Mouse (Mus musculus) megakaryocyte progenitor cell, adult 5-6 weeks (primary cell): ENCODE measurements at regions not wholly inside any gene's neighbourhood (a gene's known extent, or its start where the extent isn't known, plus 50 kb on each side); places are given as distances from the start of the nearest gene placed in this dataset.
"Not testable (repeated sequence)": the region's sequence is repeated elsewhere in the genome, so short reads cannot be mapped to it uniquely, and the experiment has no call there.

Experiments
- ATAC-seq: replicated peaks from 2 replicates; pipeline ENCODE4 v1.8.0; 2016; ENCODE audit warnings: mild to moderate bottlenecking, moderate TSS enrichment, inconsistent platforms; ENCODE audit not compliant: poor library complexity

DNA sequence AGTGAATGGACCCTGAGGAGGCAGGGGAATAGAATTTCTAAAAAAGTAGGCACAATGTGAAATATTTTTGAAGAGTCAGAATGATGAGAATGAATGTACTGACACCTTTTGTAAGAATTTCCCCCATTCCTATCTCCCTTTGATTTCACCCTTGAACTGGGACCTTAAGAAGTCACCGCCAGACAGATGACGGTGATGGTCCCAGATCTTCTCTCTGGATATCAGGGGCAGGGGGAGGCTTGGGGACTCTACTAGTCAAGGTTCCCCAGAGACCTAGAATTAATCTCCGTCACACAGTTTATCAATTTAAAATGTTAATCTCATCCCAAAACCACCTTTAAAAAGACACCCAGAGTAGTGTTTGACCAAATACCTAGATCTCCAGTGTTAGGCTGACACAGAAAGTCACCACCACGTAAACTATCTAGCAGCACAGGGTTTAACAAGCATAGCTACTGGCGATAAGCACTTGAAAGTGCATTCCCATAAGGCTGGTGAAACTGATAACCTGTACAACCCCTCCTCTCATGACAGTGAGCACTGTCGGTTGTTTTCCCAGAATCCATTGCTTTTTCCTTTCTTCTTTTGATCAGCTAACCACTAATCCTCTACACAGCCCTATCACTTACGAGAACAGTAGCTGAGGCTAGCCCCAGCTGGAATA, 163.5 kb upstream of the Cdkn3 start:
- no peak for ATAC-seq

DNA sequence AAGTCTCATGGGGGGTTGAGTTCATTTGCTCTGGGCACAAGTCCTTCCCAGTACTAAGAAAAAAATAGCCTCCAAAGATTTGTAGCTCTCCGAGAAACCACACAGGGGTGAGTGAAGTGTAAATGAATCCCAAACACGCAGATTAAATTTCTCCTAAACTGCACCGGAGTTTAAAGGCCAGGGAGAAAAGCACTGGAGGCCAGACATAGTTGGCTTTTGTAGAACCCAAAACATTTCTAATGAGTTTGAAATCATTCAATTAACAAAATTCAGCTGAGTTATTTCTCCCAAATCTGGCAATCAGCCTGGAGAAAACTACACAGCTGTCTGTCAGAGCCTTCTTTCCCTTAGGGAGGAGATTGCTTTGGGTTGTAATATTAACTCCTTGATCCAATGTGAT, 166.2 kb upstream of the Cdkn3 start:
- ATAC-seq, result no peak

DNA sequence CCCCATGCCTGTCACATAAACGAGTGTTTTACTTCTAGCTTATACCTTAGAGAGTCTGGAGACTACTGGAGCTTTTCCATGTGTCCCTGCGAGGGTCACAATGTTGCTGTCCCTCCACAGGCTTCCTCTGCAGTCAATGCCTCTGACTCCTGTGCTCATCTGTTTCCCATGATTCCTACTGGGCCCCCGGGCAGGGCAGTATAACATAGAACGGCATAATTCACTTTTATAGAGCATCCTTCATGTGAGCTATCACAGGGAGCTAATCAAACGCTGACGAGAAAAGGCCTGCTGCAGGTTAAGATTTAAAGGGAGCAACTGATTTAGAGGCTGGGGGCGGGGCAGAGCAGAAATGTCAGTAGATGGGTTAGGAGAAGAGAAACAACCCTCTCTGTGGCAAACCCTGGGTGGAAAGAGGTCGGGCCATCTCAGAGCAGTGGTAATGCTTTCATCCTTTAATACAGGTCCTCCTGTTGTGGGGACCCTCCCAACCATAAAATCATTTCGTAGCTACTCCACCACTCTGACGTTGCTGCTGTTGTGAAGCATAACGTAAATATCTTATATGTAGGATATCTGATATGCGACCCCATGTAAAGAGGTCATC, 168.5 kb upstream of the Cdkn3 start:
- ATAC-seq, result no peak

DNA sequence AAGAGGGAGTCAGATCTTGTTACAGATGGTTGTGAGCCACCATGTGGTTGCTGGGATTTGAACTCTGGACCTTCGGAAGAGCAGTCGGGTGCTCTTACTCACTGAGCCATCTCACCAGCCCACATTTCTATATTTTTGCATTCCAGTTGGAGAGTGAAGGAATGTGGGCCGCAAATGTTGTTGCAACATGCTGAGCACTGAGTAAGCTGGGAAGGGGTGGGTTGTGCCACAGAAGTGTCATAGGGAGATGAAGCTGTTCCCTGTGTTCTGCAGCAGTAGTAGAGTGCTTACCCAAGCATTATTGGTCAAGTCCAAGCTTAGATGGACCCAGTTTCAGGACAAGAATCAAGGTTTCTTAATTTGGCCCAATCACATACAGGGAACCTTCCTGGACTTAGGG, 169.1 kb upstream of the Cdkn3 start:
- no peak for ATAC-seq

DNA sequence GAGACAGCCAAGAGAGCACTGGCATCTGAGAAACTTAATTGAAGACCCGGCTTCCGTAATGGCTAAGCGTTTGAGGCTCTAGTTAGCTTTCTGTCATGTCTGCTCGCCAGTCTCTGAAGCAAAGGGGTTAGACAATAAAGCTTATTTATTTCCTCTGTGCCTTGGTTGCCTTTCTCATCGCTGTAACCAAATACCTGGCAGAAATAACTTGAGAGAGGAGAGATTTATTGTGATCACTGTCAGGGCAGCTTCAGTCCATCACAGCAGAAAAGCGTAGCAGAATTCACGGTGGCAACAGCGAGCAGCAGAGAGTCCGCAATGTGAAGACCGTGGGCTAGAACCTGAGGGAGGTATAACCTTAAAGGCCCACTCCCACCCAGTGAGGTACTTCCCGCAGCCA, 174.2 kb upstream of the Cdkn3 start:
- no peak for ATAC-seq

DNA sequence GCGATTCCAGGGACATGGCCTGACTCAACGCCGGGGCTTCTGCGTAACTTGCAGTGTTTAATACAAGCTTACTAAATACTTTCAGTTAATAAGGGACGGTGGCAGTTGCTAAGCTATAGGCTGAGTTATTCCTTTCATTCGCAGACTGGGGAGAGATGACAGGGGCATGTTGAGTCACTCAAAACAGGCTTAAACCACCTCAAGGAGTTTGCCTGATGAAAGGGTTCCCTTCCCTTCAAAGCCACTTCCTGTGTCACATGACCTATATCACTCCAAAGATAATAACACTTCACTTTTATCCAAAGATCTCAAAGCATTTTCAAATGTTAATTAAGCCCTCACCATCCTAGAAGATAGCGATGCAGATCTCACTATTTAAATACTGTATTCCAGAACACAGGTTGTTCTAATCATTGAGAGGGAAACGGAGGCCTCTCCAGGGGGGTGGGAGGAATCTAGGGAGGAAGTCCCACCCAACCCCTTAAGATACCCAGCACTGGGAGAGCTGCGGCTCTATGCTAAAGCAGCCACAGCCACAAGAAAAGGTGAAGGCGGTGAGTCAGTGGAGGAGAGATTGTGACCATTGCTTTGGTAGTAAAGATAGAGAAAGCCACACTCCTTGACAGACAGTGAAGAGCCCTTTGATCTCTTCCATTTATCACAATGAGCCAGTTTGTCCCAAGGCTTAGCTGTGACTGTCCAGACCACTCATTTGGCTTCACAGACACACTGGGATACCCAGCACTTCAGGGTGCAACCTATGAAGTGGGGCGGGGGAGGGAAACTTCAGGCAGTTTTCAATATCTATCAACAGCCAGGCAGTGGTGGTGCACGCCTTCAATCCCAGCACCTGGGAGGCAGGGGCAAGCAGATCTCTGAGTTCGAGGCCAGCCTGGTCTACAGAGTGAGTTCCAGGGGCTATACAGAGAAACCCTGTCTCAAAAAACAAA, 182.0 kb upstream of the Cdkn3 start:
- peak; percentile 42 for ATAC-seq

DNA sequence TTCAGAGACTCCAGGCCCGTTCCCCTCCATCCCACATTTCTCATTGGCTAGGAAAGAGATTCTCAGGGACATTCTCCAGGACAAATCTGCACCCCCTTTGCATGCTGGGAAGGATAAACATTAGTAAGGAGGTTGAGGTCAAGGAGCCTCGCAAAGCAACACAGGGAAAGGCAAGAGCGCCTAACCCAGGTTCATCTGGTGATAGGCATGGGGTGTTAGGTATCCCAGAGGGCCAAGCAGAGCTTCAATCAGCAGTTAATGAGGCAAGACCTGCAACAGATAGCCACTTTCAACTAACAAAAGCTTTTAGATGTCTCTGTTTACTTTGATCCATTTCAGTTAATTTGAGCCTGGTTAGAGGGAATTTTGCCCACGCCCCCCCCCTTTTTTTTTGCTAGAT, 184.5 kb upstream of the Cdkn3 start:
- ATAC-seq, result no peak

DNA sequence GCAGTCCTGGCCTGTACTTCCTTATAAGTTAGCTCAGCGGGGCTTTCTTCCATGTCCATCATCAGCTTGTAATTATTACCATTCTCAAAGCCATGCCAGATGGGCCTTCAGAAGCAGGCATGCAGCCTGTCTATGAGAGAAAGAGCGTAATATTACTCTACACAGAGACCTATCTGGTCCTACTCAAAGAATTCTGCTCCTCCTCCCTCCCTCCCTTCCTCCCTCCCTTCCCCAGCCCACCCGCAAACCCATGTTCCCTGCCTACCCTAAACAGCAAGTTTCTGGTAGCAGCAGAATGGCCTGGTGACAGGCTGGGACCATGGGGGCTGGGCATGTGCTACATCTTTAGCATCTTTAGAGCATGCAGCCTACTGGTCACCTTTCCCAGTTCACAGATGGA, 184.9 kb upstream of the Cdkn3 start:
- no peak for ATAC-seq

DNA sequence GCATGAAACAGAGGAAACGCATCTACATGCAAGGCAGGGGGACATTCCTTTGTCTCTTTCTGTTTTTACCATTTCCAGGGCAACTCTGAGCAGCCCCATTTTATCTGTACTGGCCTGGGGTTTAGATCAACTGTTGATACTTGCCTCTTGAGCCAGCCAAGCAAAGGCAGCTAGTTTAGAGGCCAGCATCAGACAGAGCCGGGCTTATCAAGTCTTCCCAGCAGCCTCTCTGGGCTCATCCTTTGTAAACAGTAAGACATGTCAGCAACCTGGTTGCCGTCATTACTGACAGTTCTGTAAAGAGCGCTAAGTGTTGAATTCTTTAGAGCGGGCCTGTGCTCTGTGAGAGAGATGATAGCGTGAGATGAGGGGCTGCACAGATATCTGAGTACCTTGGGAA, 182.9 kb upstream of the Bmp4 start:
- ATAC-seq, result peak; percentile 37

DNA sequence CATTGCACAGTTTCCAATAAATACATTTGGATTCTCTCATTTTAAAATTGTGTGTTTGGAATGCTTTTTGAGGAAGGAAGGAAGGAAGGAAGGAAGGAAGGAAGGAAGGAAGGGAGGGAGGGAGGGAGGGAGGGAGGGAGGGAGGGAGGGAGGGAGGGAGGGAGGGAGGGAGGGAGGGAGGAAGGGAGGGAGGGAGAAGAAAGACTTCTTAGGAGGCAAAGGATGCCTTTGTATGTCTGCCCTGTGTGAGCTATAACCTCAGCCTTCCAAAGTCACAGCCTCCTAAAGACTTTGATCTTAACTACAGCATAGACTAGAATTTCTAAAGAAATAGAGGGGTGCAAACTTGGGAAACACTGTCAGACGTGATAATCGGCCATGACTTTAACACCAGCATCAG, 182.5 kb upstream of the Bmp4 start:
- ATAC-seq, result not testable (repeated sequence)

DNA sequence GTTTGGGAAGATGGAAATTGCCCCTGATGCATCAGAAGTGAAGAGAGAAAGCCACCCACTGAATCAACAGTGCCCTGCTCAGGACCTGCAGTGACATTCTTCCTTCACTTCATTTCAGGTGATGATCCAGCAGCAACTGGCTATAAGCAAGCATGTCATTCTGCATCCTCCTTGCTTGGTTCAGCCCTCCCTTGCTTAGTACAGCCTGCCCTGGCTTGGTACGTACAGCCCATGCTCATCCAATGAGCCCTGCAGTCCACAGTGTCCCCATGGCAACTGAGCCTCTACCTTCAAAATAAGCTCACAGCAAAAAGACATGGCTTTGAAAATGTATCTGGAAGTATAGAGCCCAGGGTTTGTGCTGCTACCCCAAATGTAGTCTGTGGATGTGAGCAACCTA, 181.4 kb upstream of the Bmp4 start:
- ATAC-seq, result no peak

DNA sequence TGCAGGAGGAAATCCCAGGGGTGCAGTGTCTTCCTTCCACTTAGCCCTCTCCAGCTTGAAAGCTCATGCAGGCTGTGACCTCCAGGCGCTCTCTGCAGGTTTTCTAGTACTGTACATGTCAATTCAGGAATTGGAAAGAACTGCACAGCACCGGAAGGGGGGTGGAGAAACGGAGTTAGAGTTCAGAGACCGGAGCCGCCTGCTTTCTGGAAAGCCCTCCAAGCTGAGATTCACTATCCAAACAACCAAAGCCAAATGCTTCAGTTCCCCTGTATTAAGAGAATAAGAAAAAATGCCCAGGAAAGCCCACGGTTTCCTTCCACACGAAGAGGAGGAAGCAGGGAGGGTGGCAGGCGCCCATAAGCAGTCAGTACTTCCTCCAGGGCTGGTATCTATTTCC, 178.8 kb upstream of the Bmp4 start:
- ATAC-seq, result no peak

DNA sequence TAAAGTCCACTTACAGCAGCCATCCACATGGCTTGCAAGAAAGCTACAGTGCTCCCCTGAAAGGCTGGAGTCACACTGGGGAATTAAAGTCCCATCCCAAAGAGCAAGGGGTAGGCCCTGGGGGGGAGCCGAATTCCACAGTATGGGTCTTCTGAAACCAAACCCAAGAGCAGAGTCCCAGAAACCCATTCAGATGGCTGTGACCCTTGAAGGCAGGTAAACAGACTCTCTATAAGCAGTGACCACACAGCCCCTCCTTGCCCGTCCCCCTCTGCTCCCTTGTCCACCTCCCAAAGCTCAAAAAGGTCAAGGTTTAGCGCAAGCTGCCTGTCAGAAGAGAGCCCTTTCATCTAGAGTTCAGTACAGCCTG, 176.9 kb upstream of the Bmp4 start:
- no peak for ATAC-seq

DNA sequence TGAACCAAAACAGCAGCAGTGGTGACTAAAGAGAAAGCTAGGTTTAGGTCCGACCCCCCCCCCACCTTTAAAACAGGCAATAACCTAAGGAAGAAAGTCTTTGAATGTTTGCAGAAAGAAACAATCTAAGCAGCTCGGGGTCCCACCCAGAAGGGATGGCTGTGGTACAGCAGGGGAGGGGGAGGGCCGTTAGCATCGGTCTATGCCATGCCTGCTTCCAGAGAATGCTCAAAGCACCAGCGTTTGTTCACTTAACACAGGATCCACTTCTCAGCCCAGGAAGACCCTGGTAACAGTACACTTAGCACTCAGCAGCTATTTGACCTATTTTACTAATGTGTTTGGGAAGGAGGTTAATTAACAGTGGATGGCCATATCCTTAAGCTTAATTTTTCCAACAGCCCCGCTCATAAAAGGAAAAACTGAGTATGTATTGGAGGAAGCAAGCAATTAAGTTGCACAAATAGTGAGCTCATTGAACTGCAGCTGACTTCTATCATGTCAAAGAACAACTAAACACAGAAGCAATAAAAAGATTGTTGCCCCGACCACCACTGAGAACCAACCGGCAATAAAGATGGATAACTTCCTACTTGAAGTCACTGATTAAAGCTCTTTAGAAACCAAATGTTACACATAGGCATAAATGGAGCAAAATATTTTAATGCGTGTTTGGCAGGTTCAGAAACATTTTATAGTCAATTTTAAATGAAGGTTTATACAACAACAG, 176.4 kb upstream of the Bmp4 start:
- ATAC-seq, result no peak

DNA sequence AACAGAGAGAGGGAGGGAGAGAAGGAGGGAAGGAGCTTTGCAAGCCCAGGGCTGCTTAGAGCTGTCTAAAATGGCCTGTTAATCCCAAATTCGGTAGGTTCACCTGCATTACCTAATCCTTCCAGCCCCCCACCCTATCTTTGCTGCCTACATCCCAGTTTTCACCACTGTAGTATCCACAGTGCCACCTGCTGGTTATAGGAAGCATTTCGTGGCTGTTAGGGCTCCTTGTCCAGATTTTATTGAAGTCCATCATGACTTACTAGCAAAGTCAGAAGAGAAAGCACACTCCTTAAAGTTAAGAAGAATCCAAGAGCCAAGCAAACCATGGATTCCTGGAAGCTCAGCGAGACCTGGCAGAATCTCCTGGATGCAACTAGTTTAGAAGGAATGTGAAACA, 174.5 kb upstream of the Bmp4 start:
- ATAC-seq, result peak; percentile 57; the same call in 1 of the 2 replicates

DNA sequence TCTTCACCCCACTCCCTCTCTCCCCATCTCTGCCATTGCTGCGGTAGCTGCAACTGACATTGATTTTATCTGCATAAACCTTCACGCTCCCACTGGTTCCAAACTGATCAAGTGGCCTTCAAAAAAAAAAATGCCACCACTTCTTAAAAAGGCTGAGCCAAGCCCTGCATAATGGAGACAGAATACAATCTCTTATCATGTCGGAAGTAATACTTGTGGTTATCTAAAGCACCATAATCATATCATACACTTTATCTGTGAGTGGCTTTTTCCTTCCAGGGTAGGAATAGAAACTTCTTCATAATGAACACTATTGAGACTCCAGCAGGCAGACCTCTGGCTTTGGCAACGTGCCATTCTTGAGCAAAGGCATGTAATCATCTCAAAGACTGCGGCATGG, 171.5 kb upstream of the Bmp4 start:
- ATAC-seq, result no peak

DNA sequence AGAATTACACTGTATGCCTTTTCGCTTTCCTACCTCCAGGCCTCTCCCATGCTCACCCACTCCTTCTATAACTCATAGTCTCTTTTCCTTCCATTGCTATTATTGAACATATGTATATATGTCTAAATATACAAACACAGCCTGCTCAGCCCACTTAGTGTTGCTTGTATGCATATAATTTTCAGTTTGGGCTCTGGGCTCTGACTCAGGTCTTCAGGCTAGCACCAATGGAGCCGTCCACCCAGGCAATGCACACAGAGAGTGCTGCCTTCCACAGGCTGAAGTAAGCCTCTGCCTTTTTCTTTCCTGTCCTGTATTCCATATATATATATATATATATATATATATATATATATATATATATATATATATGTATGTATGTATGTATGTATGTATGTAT, 162.8 kb upstream of the Bmp4 start:
- no peak for ATAC-seq

DNA sequence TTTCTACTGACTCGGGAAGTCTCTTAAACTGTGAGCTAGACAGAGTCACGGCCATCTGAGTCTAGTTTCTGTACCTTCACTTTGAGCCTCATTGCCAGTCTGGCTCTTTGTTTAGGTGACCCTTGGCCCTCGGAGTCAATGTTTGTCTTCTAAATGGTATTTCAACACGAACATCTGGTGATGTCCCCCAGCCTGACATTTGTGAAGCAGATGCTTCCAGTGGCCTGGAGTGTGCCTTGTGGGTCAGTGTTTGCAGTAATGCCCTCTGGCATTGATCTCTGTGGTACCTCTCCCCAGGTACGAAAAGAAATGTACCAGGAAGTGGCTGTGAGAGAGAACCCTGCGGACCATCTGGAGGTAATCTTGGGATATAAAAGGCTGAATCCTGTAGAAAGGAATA, 155.7 kb upstream of the Bmp4 start:
- ATAC-seq, result no peak

DNA sequence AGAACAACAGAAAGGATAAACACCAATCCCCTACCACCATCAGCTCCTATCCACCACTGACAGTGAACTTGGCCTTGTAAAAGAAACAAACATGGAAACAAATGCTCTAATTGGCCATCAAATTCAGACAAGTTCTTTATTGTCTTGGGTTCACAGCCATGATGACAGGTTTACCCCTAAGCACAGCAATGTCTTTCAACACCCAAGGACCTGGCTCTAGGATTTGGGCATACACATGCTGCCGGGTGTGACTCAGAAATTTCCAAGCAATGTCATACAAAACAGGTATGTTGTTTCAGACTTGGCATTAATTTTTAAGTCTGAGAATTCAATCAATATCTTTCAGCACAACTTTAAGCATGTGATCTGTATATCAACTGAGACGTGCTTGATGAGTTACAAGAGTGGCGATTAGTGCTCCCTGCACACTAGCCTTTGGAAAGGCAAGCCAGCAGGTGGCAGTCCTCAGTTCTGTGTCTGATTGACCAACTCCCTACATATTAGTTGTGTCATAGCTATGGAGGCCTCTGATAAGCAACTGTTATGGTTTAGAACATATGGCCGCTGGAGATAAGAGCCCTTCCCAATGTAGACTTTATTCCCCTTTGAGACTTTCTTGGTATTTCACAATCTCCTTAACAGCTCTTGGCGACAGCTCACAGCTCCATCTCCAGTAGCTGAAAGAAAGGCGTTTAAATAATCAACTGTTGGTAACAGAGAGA, 149.2 kb upstream of the Bmp4 start:
- peak; percentile 94 for ATAC-seq

DNA sequence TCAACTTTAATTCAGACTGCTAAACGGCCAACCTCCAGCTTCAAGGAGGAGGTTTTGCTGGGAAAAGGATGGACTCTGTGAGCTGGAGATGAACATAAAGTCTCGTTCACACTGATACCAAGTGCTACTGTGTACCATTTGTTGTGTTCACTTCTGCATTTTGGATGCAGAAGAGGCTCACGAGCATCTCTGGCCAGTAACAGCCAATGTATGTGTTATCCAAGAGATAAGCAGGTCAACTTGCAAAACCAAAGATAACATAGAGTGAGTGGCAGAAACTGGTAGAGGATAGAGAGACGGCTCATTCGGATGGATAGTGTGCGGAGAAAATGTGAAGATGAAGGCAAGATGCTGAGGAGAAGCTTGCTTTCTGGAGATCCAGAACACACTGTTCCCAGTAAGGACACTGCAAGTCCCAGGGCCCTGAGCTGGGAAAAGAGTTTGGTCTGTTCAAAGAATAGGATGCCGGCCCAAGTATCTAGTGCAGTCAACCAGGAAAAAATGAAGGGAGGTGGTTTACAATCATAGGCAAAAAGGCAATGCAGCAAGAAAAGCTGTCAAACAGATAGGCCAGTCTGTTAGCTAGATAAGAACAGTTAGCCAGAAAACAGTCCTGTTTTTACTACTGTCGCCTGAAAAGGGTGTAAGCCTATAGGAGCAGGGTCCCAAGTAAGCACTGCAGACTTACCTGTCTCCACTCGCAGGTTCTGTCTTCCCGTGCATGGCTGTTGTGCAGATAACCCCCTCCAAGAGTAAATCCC, 145.7 kb upstream of the Bmp4 start:
- ATAC-seq, result peak; percentile 52
